Comparison of ENCODE assay signal across 8 mouse cellular contexts in the genomic region with DNA sequence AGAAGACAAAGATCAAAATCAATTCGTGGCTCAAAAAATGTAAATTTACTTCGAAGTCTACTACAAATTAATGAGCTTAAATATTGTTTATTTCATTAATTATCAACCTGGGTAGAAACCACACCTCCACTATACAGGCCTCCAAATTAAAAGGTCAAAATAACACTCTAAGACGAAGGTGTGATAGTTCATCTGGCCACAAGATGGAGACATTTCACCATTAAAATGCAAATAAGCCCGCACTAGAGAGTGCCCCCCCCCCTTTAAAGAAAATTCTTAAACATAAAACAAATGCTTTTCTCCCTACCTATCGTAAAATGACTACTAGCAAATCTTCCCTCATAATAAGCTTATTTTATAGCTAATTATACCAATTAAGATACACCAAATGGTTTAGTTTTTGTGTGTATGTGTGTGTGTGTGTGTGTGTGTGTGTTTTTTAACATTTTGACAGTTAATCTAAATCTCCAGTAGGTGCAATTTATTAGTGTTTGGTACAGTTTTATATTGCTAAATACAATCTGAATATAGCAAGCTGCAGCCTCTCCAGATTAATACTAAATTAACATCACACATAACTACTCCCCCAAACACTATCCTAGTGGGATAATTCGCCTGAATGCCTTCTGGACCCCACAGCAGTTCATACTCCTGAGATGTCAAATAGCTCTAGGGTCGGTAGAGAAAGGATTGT. TPM values are rescaled to one million over a fixed set of nuclear protein-coding genes. Genes with fewer than 3 reads are reported as not detected.
DNase-seq lines count a peak whose midpoint lies in the region; ATAC-seq lines count a peak whose summit lies in the region.

No protein-coding gene starts in this region.

- H3K27ac ChIP-seq in hindbrain, embryonic 11.5 days (ENCODE audit: low read depth, low read length): no peak overlapping the region
- no peak overlapping the region for H3K27ac ChIP-seq in hindbrain, embryonic 10.5 days
- no peak overlapping the region for H3K27ac ChIP-seq in intestine, embryonic 15.5 days
- H3K27ac ChIP-seq in neural tube, embryonic 12.5 days: no peak overlapping the region

- WGBS in hindbrain, embryonic 11.5 days: 23% methylated on average over 7 of the region's 7 CpGs
- WGBS in hindbrain, embryonic 10.5 days: 26% methylated on average over 7 of the region's 7 CpGs
- 20% methylated on average over 7 of the region's 7 CpGs for WGBS in intestine, embryonic 15.5 days
- WGBS in neural tube, embryonic 12.5 days: 25% methylated on average over 7 of the region's 7 CpGs

- H3K4me3 ChIP-seq in hindbrain, embryonic 11.5 days (ENCODE audit: low read depth, low read length): no peak overlapping the region
- H3K4me3 ChIP-seq in hindbrain, embryonic 10.5 days: no peak overlapping the region
- H3K4me3 ChIP-seq in intestine, embryonic 15.5 days (replicated peaks): no peak overlapping the region
- no peak overlapping the region for H3K4me3 ChIP-seq in neural tube, embryonic 12.5 days

- no peak overlapping the region for H3K9ac ChIP-seq in hindbrain, embryonic 11.5 days (ENCODE audit: low read depth, low read length)
- H3K9ac ChIP-seq in intestine, embryonic 15.5 days: no peak overlapping the region
- no peak overlapping the region for H3K9ac ChIP-seq in neural tube, embryonic 12.5 days

- H3K4me1 ChIP-seq in hindbrain, embryonic 11.5 days (replicated peaks; ENCODE audit: control insufficient read depth, insufficient read depth, low read length): no peaks in the 10 kb centered on the region
- no peaks in the 10 kb centered on the region for H3K4me1 ChIP-seq in hindbrain, embryonic 10.5 days (replicated peaks)
- no peaks in the 10 kb centered on the region for H3K4me1 ChIP-seq in intestine, embryonic 15.5 days (replicated peaks)
- no peaks in the 10 kb centered on the region for H3K4me1 ChIP-seq in neural tube, embryonic 12.5 days

- peak; percentile 72 for ATAC-seq in hindbrain, embryonic 11.5 days (ENCODE audit: low FRiP score)
- peak; percentile 74; the same call in 1 of the 2 replicates for ATAC-seq in intestine, embryonic 15.5 days
- peak; percentile 53; the same call in 1 of the 2 replicates for ATAC-seq in neural tube, embryonic 12.5 days (ENCODE audit: low FRiP score, low read depth)

- H3K4me2 ChIP-seq in hindbrain, embryonic 11.5 days (replicated peaks; ENCODE audit: low read depth, low read length): no peak overlapping the region
- no peak overlapping the region for H3K4me2 ChIP-seq in intestine, embryonic 15.5 days (replicated peaks)
- H3K4me2 ChIP-seq in neural tube, embryonic 12.5 days (replicated peaks): no peak overlapping the region

- DNase-seq in hindbrain, embryonic 11.5 days (ENCODE audit: low spot score): peak; percentile 50
- DNase-seq in hindbrain, embryonic 10.5 days (ENCODE audit: low spot score): no peak
- DNase-seq in ES-CJ7 (ENCODE audit: low read depth, low spot score): peak; percentile 24
- peak; percentile 61 to 65 for DNase-seq in cerebellum, postnatal 14 days
- no peak for DNase-seq in right cerebral cortex, postnatal 14 days
- no peak for DNase-seq in urinary bladder, adult 2 months (ENCODE audit: low spot score)

- H3K27me3 ChIP-seq in hindbrain, embryonic 11.5 days (ENCODE audit: control insufficient read depth, insufficient read depth, low read length): no peaks in the 10 kb centered on the region
- no peaks in the 10 kb centered on the region for H3K27me3 ChIP-seq in hindbrain, embryonic 10.5 days (ENCODE audit: insufficient read depth, poor library complexity, severe bottlenecking)
- no peaks in the 10 kb centered on the region for H3K27me3 ChIP-seq in intestine, embryonic 15.5 days (replicated peaks)
- no peaks in the 10 kb centered on the region for H3K27me3 ChIP-seq in neural tube, embryonic 12.5 days (replicated peaks)

- H3K36me3 ChIP-seq in hindbrain, embryonic 11.5 days (ENCODE audit: control insufficient read depth, insufficient read depth, low read length): no peaks in the 10 kb centered on the region
- no peaks in the 10 kb centered on the region for H3K36me3 ChIP-seq in hindbrain, embryonic 10.5 days
- H3K36me3 ChIP-seq in intestine, embryonic 15.5 days: no peaks in the 10 kb centered on the region
- no peaks in the 10 kb centered on the region for H3K36me3 ChIP-seq in neural tube, embryonic 12.5 days

- no peaks in the 10 kb centered on the region for H3K9me3 ChIP-seq in hindbrain, embryonic 11.5 days (ENCODE audit: control insufficient read depth, low read length)
- no peaks in the 10 kb centered on the region for H3K9me3 ChIP-seq in hindbrain, embryonic 10.5 days
- H3K9me3 ChIP-seq in intestine, embryonic 15.5 days: no peaks in the 10 kb centered on the region
- H3K9me3 ChIP-seq in neural tube, embryonic 12.5 days: no peaks in the 10 kb centered on the region

RNA-seq across cellular contexts. Expression of gene Plscr5, which starts 45.0 kb away (rescaled TPM):
- 0.19 TPM in 1 of 2 replicates, not detected in the other for polyA plus RNA-seq in hindbrain, embryonic 11.5 days (2014; fragmentation: Nextera tagmentation; extraction: Ambion mirVana)
- not detected in 2 replicates for polyA plus RNA-seq in hindbrain, embryonic 10.5 days (2016; fragmentation: Nextera tagmentation; extraction: Ambion mirVana)
- not detected in 2 replicates for polyA plus RNA-seq in intestine, embryonic 15.5 days (2015; fragmentation: Nextera tagmentation; extraction: Ambion mirVana)
- polyA plus RNA-seq in neural tube, embryonic 12.5 days (2016; fragmentation: Nextera tagmentation; extraction: Ambion mirVana): 0.16 and 0.17 TPM in 2 replicates
- polyA plus RNA-seq in urinary bladder, adult 2 months (2012; rRNA removed): not detected in 2 replicates

Comparison
In these comparisons a context has a peak if more than half of its experiments do, and no peak if none do; other contexts are left out.
1. DNase-seq: peak in hindbrain, embryonic 11.5 days (single experiment), ES-CJ7 (single experiment) and cerebellum, postnatal 14 days (2 of 2); none in hindbrain, embryonic 10.5 days (single experiment), right cerebral cortex, postnatal 14 days (single experiment) and urinary bladder, adult 2 months (single experiment).
2. Peak in every context shown above with its lines, with median percentiles within 50 percentile points of each other: ATAC-seq.